Mouse (Mus musculus) E14TG2a.4 (cell line): ENCODE measurements at regions not wholly inside any gene's neighbourhood (a gene's known extent, or its start where the extent isn't known, plus 50 kb on each side); places are given as distances from the start of the nearest gene placed in this dataset.
A peak's percentile ranks its signal among the peaks of the same experiment; 100 is the strongest.

ENCODE experiments used
- H3K27me3 ChIP-seq: 2 replicates; pipeline ENCODE4 v1.6.1; 2014; ENCODE audit warnings: low read length, control low read depth; ENCODE audit not compliant: insufficient read depth
- H3K36me3 ChIP-seq: 2 replicates; pipeline ENCODE4 v1.6.1; 2014; ENCODE audit warnings: low read length, control low read depth; ENCODE audit not compliant: insufficient read depth
- H3K4me1 ChIP-seq: replicated peaks from 2 replicates; pipeline ENCODE4 v1.6.1; 2014; ENCODE audit warnings: low read depth, low read length, control low read depth
- H3K4me3 ChIP-seq: replicated peaks from 2 replicates; pipeline ENCODE4 v1.5.1; 2014; ENCODE audit warnings: mild to moderate bottlenecking, low read length
- H3K9me3 ChIP-seq: 2 replicates; pipeline ENCODE4 v1.6.1; 2014; ENCODE audit warnings: low read length, control low read depth
- CTCF ChIP-seq: conservative IDR thresholded peaks from 2 replicates; pipeline ENCODE4 v1.5.1; 2014; ENCODE audit warnings: low read length
- NANOG ChIP-seq: IDR thresholded peaks from 2 replicates; pipeline ENCODE4 v1.6.1; 2014; ENCODE audit warnings: borderline replicate concordance, low read length, mixed read lengths
- POU5F1 ChIP-seq: IDR thresholded peaks from 2 replicates; pipeline ENCODE4 v1.6.1; 2014; ENCODE audit warnings: low read length, borderline replicate concordance

DNA sequence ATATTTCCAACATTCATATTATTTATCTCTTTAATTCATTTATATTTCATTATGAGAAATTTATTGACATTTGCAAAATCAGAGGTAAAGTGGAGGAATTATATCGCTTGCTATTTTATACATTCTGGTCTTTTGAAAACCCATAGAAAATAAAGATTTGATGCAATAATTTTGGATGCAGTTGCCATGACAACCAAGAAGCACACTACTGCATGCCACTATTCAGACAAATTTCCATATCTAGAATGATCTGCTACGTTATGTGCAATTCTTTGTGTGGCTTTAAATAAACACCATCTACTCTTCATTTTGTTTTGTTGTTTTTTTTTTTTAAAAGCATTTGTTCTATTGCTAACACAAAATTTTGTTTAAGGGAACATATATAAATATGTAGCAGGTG is 474.4 kb downstream of the Pcdh18 start:
- no peaks in the 10 kb centered on the region for H3K27me3 ChIP-seq
- no peak overlapping the region for H3K4me3 ChIP-seq
- no peaks in the 10 kb centered on the region for H3K36me3 ChIP-seq
- H3K4me1 ChIP-seq, result no peaks in the 10 kb centered on the region
- no peaks in the 10 kb centered on the region for H3K9me3 ChIP-seq
- no peak for TF ChIP-seq CTCF
- TF ChIP-seq POU5F1, result no peak
- TF ChIP-seq NANOG, result no peak

DNA sequence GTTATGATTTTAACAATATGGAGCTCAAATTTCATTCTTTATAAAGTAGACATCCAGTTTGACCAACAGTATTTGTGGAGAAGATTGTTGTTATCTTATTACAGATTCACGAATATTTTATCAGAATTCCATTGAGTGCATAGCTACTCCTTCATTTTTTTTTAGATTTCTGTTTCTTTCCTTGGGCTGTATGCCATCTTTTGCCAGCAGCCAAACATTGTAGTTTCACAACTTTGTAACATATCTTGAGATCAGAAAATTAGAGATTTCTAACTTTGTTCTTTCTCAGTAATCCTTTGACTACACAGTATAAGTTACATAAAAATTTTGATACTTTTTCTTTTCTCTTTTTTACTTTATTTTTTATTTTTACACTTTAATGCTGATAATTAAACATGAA is 478.8 kb downstream of the Pcdh18 start:
- no peak for TF ChIP-seq POU5F1
- no peak for TF ChIP-seq NANOG
- TF ChIP-seq CTCF, result no peak
- H3K36me3 ChIP-seq, result no peaks in the 10 kb centered on the region
- no peak overlapping the region for H3K4me3 ChIP-seq
- H3K27me3 ChIP-seq, result no peaks in the 10 kb centered on the region
- no peaks in the 10 kb centered on the region for H3K9me3 ChIP-seq
- H3K4me1 ChIP-seq, result no peaks in the 10 kb centered on the region

- no peak for TF ChIP-seq NANOG
- TF ChIP-seq CTCF, result no peak
- no peak for TF ChIP-seq POU5F1
- Histone ChIP-seq H3K36me3 (no peaks in the 10 kb centered on the region), H3K4me3 (no peak overlapping the region), H3K4me1 (no peaks in the 10 kb centered on the region), H3K27me3 (no peaks in the 10 kb centered on the region), H3K9me3 (no peaks in the 10 kb centered on the region)
Measured at GRCm38 (mm10) chr3:49274286-49274923, 482.7 kb downstream of the Pcdh18 start.

- Histone ChIP-seq H3K4me3 (no peak overlapping the region), H3K9me3 (no peaks in the 10 kb centered on the region), H3K4me1 (no peaks in the 10 kb centered on the region), H3K27me3 (no peaks in the 10 kb centered on the region), H3K36me3 (no peaks in the 10 kb centered on the region)
- TF ChIP-seq POU5F1, result no peak
- TF ChIP-seq CTCF, result peak; percentile 44
- no peak for TF ChIP-seq NANOG
Measured at GRCm38 (mm10) chr3:49266048-49266447, 491.1 kb downstream of the Pcdh18 start.
